In genomic region chr8:115374957-115375356, GRCm38 (mm10) we compare ENCODE assay signal across 11 mouse cellular contexts.
DNase-seq lines count a peak whose midpoint lies in the region; ATAC-seq and TF ChIP-seq lines count a peak whose summit lies in the region.
"Had no signal": no experiment of that assay in that cellular context is flagged by ENCODE, and none has a peak within 500 bp of the region (broad histone marks: within the 10 kb centered on the region; RNA-seq: fewer than 3 reads in every experiment).

No protein-coding gene starts in this region.

- peaks cover 23% of the 10 kb centered on the region for H3K4me1 ChIP-seq in heart, embryonic 12.5 days (replicated peaks)
- H3K4me1 ChIP-seq in heart, adult 2 months (ENCODE audit: control insufficient read depth, insufficient read depth, low read length) = peaks cover 4% of the 10 kb centered on the region
- H3K4me1 ChIP-seq in intestine, embryonic 14.5 days (replicated peaks; ENCODE audit: control insufficient read depth, insufficient read depth, low read length) = peaks cover 19% of the 10 kb centered on the region
- peaks cover 5% of the 10 kb centered on the region for H3K4me1 ChIP-seq in intestine, embryonic 16.5 days (ENCODE audit: control insufficient read depth, insufficient read depth, low read length)
- peaks cover 14% of the 10 kb centered on the region; the same call in 1 of the 2 replicates for H3K4me1 ChIP-seq in midbrain, embryonic 12.5 days
- H3K4me1 ChIP-seq in midbrain, postnatal 0 days (ENCODE audit: insufficient read depth, low read length) = 0 out of 2 replicates have a peak, but pooled peaks cover 3% of the 10 kb centered on the region
- H3K4me1 ChIP-seq: liver, embryonic 15.5 days had no signal

- no peaks in the 10 kb centered on the region for H3K9me3 ChIP-seq in heart, embryonic 12.5 days (replicated peaks)
- H3K9me3 ChIP-seq in intestine, embryonic 14.5 days (ENCODE audit: control insufficient read depth, low read length) = no peaks in the 10 kb centered on the region
- no peaks in the 10 kb centered on the region for H3K9me3 ChIP-seq in intestine, embryonic 16.5 days (ENCODE audit: control insufficient read depth, low read length)
- no peaks in the 10 kb centered on the region for H3K9me3 ChIP-seq in midbrain, embryonic 12.5 days
- H3K9me3 ChIP-seq in midbrain, postnatal 0 days (ENCODE audit: low read length) = no peaks in the 10 kb centered on the region
- H3K9me3 ChIP-seq: liver, embryonic 15.5 days had no signal

- intact Hi-C loops in heart, adult 2 months (cut with DNase I) = no loop called here

- H3K36me3 ChIP-seq in heart, embryonic 12.5 days = no peaks in the 10 kb centered on the region
- no peaks in the 10 kb centered on the region for H3K36me3 ChIP-seq in heart, adult 2 months (ENCODE audit: control insufficient read depth, insufficient read depth, low read length)
- no peaks in the 10 kb centered on the region for H3K36me3 ChIP-seq in intestine, embryonic 14.5 days (ENCODE audit: control insufficient read depth, insufficient read depth, low read length)
- H3K36me3 ChIP-seq in intestine, embryonic 16.5 days (ENCODE audit: control insufficient read depth, insufficient read depth, low read length) = no peaks in the 10 kb centered on the region
- H3K36me3 ChIP-seq in midbrain, embryonic 12.5 days = no peaks in the 10 kb centered on the region
- H3K36me3 ChIP-seq in midbrain, postnatal 0 days (ENCODE audit: insufficient read depth, low read length) = no peaks in the 10 kb centered on the region
- H3K36me3 ChIP-seq: G1E; liver, embryonic 15.5 days had no signal

- H3K4me2 ChIP-seq in heart, embryonic 12.5 days = no peak overlapping the region
- no peak overlapping the region for H3K4me2 ChIP-seq in intestine, embryonic 14.5 days (ENCODE audit: low read length)
- no peak overlapping the region for H3K4me2 ChIP-seq in intestine, embryonic 16.5 days (ENCODE audit: low read depth, low read length)
- no peak overlapping the region for H3K4me2 ChIP-seq in midbrain, embryonic 12.5 days (replicated peaks)
- no peak overlapping the region for H3K4me2 ChIP-seq in midbrain, postnatal 0 days (ENCODE audit: low read depth, low read length, poor library complexity, severe bottlenecking)
- H3K4me2 ChIP-seq: liver, embryonic 15.5 days had no signal

- no peak overlapping the region for H3K4me3 ChIP-seq in heart, embryonic 12.5 days
- no peak overlapping the region for H3K4me3 ChIP-seq in heart, adult 2 months
- H3K4me3 ChIP-seq in intestine, embryonic 14.5 days (ENCODE audit: low read depth, low read length) = no peak overlapping the region
- no peak overlapping the region for H3K4me3 ChIP-seq in intestine, embryonic 16.5 days (ENCODE audit: low read length)
- no peak overlapping the region for H3K4me3 ChIP-seq in midbrain, embryonic 12.5 days
- H3K4me3 ChIP-seq in midbrain, postnatal 0 days (ENCODE audit: low read depth, low read length) = no peak overlapping the region
- H3K4me3 ChIP-seq: liver, embryonic 15.5 days had no signal

- H3K27me3 ChIP-seq in heart, embryonic 12.5 days (replicated peaks) = 0 out of 2 replicates have a peak, but pooled peaks cover 4% of the 10 kb centered on the region
- no peaks in the 10 kb centered on the region for H3K27me3 ChIP-seq in heart, adult 2 months (ENCODE audit: control insufficient read depth, insufficient read depth, low read length)
- no peaks in the 10 kb centered on the region for H3K27me3 ChIP-seq in intestine, embryonic 14.5 days (replicated peaks; ENCODE audit: control insufficient read depth, insufficient read depth, low read length)
- H3K27me3 ChIP-seq in intestine, embryonic 16.5 days (replicated peaks; ENCODE audit: control insufficient read depth, insufficient read depth, low read length) = no peaks in the 10 kb centered on the region
- H3K27me3 ChIP-seq in midbrain, embryonic 12.5 days = no peaks in the 10 kb centered on the region
- H3K27me3 ChIP-seq in midbrain, postnatal 0 days (ENCODE audit: insufficient read depth, low read length) = no peaks in the 10 kb centered on the region
- H3K27me3 ChIP-seq: liver, embryonic 15.5 days had no signal

- TF ChIP-seq POLR2A in heart, adult 2 months (IDR thresholded peaks at IDR 0.05; ENCODE audit: insufficient read depth, low read depth, low read length) = no peak

- DNase-seq in heart, adult 2 months = no peak
- DNase-seq in intestine, embryonic 14.5 days (ENCODE audit: low spot score) = peak; percentile 55
- DNase-seq in midbrain, postnatal 0 days (ENCODE audit: low spot score) = no peak
- no peak for DNase-seq in spleen, postnatal 14 days (ENCODE audit: low spot score in 2 of 2)
- DNase-seq: gastrocnemius, postnatal 25 days; spleen, adult 18-20 months had no signal

- 63% methylated on average over 4 of the region's 4 CpGs for WGBS in heart, embryonic 12.5 days
- 26% methylated on average over 4 of the region's 4 CpGs for WGBS in heart, adult 2 months
- WGBS in intestine, embryonic 14.5 days = 12% methylated on average over 4 of the region's 4 CpGs
- 17% methylated on average over 4 of the region's 4 CpGs for WGBS in intestine, embryonic 16.5 days
- WGBS in midbrain, embryonic 12.5 days = 39% methylated on average over 4 of the region's 4 CpGs
- 23% methylated on average over 4 of the region's 4 CpGs for WGBS in midbrain, postnatal 0 days

- no peak for ATAC-seq in heart, embryonic 12.5 days (ENCODE audit: insufficient number of reproducible peaks, low FRiP score)
- no peak for ATAC-seq in intestine, embryonic 14.5 days (replicated peaks; ENCODE audit: low FRiP score, low TSS enrichment, low read depth)
- no peak for ATAC-seq in intestine, embryonic 16.5 days
- 0 out of 2 replicates have a peak, but pooled peaks have one; percentile 38 for ATAC-seq in midbrain, embryonic 12.5 days (ENCODE audit: low FRiP score, low read depth)
- no peak for ATAC-seq in midbrain, postnatal 0 days (ENCODE audit: low FRiP score)

- TF ChIP-seq EP300 in heart, adult 2 months (IDR thresholded peaks at IDR 0.05; ENCODE audit: insufficient read depth, low read depth, low read length) = no peak

- no peaks in the 10 kb centered on the region for H3K79me2 ChIP-seq in heart, adult 2 months (replicated peaks; ENCODE audit: control insufficient read depth, insufficient read depth, low read length)

- H3K27ac ChIP-seq in heart, embryonic 12.5 days (ENCODE audit: poor library complexity, severe bottlenecking) = peak overlapping the region; percentile 8; the same call in 1 of the 2 replicates
- H3K27ac ChIP-seq in heart, adult 2 months = no peak overlapping the region
- peak overlapping the region; percentile 12; the same call in 1 of the 2 replicates for H3K27ac ChIP-seq in intestine, embryonic 14.5 days (ENCODE audit: low read depth)
- no peak overlapping the region for H3K27ac ChIP-seq in intestine, embryonic 16.5 days (ENCODE audit: low read length)
- peak overlapping the region; percentile 1; the same call in 1 of the 2 replicates for H3K27ac ChIP-seq in midbrain, embryonic 12.5 days (replicated peaks)
- no peak overlapping the region for H3K27ac ChIP-seq in midbrain, postnatal 0 days (ENCODE audit: low read depth, low read length)
- H3K27ac ChIP-seq: liver, embryonic 15.5 days had no signal

- H3K9ac ChIP-seq in heart, embryonic 12.5 days = no peak overlapping the region
- H3K9ac ChIP-seq in heart, adult 2 months (ENCODE audit: low read depth, low read length) = no peak overlapping the region
- no peak overlapping the region for H3K9ac ChIP-seq in intestine, embryonic 14.5 days (ENCODE audit: low read length)
- no peak overlapping the region for H3K9ac ChIP-seq in intestine, embryonic 16.5 days (ENCODE audit: low read depth, low read length)
- no peak overlapping the region for H3K9ac ChIP-seq in midbrain, embryonic 12.5 days (replicated peaks)
- H3K9ac ChIP-seq in midbrain, postnatal 0 days (replicated peaks; ENCODE audit: low read length, poor library complexity, severe bottlenecking) = no peak overlapping the region
- H3K9ac ChIP-seq: liver, embryonic 15.5 days had no signal

- no peak for TF ChIP-seq CTCF in heart, adult 2 months (IDR thresholded peaks at IDR 0.05)
- no peak for TF ChIP-seq CTCF in midbrain, postnatal 0 days (IDR thresholded peaks at IDR 0.05)

Comparison
In these comparisons a context has a peak if more than half of its experiments do, and no peak if none do; other contexts are left out.
1. H3K27ac ChIP-seq: peak in heart, embryonic 12.5 days (single experiment), intestine, embryonic 14.5 days (single experiment) and midbrain, embryonic 12.5 days (single experiment); none in heart, adult 2 months (single experiment), intestine, embryonic 16.5 days (single experiment) and midbrain, postnatal 0 days (single experiment).